Mouse (Mus musculus): Measurements from ENCODE around the gene Cer1.

Gene Cer1

DNA sequence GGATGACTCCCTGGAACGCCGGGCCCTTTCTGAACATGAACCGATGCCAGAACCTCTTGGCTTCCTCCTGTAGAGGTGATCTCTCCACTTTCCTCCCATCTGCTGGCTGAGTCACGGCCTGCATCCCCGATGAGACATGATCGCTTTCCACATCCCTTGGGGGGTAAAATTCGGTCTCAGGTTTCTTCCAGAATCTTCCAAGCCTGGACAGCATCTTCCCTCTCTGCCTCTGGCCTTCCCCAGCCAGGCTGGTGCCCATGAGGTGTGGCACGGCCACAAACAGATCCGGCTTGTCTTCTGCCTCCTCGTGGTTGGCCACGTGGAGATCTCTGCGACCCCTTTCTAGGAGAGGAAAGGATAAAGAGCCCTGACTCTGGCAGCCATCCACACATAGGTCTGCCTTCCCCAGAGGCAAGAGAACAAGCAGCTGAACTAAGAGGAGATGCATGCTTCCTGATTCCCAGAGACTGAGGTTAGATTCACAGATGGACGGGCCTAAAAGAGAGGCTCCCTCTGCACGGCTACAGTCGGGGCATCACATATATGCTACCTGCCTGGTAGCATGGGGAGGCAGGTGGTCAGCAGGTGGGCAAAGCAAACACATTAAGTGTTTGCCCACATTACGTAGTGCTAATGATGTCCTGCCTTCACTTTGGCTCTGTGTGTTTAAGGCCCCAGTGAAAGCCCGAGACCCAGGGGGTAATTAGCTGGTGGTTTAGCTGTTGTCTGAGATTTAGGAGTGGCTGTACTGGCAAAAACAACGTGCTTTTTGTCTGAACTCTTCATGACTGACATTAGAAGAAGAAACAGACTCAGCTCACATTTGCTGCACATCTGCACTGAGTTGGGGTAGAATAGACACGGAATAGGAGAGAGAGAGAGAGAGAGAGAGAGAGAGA, at the start of gene Cer1:
TSS of gene Cer1 (minus strand) at position 513 of the 899 bp plus-strand sequence.
- no peak for DNase-seq (ENCODE audit: low spot score in 2 of 2)

- DNase-seq (ENCODE audit: low spot score in 2 of 2), result peak; percentile 68 to 69
Observed at GRCm38 (mm10) chr4:82934308-82934707, 49.4 kb upstream of the Cer1 start.

DNA sequence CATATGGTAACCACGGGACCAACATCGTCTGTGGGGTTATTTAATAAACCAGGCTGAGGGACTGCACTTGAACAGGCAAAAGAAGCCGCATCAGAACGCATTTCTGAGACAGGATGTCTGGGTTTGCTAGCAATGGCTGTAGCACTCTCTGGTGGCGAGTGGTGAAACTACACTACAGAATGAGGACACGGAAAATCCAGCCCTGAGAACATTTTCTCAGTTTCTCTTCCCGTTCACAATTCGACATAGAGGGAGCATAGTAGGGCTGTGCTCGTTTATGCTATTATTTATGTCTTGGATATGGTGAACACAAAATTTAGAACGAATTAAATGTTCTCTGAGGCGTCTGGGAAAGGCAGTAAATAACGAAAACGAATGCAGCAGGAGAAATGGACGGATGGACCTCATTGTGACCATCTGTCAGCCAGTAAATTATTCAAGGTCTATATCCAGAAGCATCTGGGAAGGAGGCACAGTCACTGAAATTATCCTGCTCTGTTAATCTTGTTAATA, 48.8 kb upstream of the Cer1 start:
- DNase-seq (ENCODE audit: low spot score in 2 of 2), result peak; percentile 89 to 91

- no peak for DNase-seq (ENCODE audit: low spot score in 2 of 2)
Observed at GRCm38 (mm10) chr4:82930079-82930478, 45.1 kb upstream of the Cer1 start.

DNA sequence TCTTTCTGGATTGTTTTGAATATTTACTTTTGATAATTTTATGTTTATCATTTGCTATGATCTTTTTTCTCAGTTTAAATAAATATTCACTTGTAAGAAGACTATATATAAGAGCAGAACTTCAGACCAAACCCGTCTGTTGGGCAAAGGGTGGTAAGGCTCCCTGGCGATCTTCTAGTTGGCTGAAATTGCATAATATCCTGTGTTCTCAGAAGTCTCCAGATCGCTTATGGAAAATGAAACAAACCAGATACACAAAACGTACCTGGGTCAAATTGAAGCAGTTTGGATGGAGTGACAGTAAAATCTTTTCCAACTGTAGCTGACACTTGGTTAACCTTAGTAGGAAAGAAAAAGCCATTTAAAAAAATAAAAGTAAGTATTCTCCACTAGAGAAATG, 37.0 kb upstream of the Cer1 start:
- no peak for DNase-seq (ENCODE audit: low spot score in 2 of 2)

DNA sequence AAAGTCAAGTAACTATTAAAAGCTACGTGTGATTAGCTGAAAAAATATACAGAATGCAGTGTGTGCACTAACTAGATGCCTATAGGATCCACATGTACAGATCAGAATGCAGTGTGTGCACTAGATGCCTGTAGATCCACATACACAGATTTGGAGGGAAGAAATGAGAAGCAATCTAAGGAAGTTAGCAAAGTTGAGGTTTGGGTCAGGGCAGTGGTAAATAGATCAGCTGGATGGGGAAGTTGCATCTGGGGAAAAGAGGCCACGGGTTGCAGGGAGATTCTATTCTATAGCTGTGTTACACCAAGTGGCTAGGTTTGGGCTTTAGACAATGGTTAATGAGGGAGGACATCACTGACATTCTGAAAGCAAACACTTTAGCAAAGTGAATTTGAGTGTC, 33.7 kb upstream of the Cer1 start:
- no peak for DNase-seq (ENCODE audit: low spot score in 2 of 2)

- DNase-seq (ENCODE audit: low spot score in 2 of 2), result no peak
Observed at GRCm38 (mm10) chr4:82916678-82917050, 31.7 kb upstream of the Cer1 start.

- DNase-seq (ENCODE audit: low spot score in 2 of 2), result peak; percentile 72 to 74
Observed at GRCm38 (mm10) chr4:82916003-82916677, 31.2 kb upstream of the Cer1 start.

DNA sequence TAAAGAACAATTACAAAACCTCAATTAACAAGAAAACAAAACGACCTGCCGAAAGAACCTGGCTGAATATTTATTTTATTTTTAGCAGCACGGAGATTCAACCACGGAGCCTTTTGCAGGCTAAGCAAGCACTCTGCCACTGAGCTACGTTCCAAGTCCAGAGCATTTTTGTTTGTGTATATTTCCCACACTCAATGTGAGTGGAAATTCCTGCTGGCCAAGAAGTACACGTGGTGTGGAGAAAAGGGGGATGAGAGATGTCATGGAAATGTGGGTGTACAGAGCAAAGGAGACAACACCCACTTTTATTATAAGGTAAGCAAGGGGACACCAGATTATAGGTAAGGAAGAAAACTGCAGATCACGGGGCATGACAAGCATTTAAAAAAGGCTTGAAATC, 30.6 kb upstream of the Cer1 start:
- DNase-seq (ENCODE audit: low spot score in 2 of 2), result no peak

DNA sequence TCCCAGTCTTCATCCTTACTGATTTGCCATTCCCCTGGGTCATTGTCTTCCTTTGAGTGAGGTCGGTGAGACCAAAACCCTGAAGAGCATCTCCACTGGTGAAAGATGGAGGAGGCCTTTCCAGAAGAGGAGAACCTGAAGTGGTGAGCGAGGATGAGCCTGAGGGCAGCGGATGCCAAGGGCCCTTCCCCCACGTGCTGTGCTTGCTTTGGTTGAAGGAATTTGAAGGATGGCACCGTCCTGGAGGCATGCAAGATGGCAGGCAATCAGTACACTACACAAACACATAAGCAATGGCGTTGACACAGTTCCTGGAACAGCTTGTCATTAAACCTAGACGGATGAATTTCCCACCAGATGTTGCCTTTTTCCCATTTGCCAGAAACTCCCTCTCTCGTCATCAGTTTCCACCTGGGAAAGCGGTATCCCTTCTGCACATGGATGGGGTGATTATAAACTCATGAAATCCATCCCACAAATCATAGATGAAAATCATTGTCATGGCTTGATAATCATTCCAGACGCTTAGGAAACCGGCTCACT, 29.7 kb upstream of the Cer1 start:
- DNase-seq (ENCODE audit: low spot score in 2 of 2), result no peak

GRCm38 (mm10) chr4:82895227-82895626, 10.3 kb upstream of the Cer1 start:
- no peak for DNase-seq (ENCODE audit: low spot score in 2 of 2)

DNA sequence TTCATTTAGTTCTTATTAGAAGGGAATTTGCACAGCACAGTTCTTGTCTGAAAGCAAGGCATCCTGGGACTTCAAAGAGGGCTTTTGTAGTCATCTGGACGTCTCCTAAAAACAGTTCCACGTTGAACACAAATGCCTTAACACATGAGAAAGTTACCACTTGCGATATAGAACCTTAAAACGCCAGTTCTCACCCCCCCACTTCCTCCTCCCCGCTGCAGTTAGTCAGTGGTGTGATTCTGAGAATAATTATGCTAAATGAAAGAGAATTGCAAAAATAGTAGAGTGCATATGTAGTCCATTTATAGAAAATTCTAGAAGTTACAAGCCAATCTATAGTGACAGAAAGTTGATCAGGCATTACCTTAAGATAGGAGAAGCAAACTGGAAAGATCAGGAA, 7.3 kb upstream of the Cer1 start:
- peak in 1 of 2 experiments; percentile 37 for DNase-seq (ENCODE audit: low spot score in 2 of 2)

- DNase-seq (ENCODE audit: low spot score in 2 of 2), result no peak
Observed at GRCm38 (mm10) chr4:82891566-82891965, 6.6 kb upstream of the Cer1 start.

DNA sequence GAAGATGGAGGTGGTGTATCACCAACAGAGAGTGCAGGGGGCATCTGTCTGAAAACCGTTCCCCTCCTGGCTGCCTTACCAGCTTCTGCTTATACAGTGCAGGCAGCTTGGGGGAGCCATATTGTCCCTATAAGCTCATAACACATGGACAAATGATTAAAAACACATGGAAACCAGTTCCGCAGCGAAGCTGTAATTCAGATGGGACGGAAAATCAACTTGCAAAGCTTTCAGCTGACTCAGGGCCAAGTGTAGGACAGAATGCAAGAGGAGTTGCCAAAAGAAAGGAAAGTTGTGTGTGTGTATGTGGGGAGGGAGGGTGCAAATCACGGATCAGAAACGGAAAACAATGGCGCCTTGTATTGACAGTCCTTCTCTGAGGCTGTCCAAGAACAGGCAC, 6.1 kb upstream of the Cer1 start:
- DNase-seq (ENCODE audit: low spot score in 2 of 2), result peak in 1 of 2 experiments; percentile 55

GRCm38 (mm10) chr4:82890585-82890984, 5.6 kb upstream of the Cer1 start:
- no peak for DNase-seq (ENCODE audit: low spot score in 2 of 2)

DNA sequence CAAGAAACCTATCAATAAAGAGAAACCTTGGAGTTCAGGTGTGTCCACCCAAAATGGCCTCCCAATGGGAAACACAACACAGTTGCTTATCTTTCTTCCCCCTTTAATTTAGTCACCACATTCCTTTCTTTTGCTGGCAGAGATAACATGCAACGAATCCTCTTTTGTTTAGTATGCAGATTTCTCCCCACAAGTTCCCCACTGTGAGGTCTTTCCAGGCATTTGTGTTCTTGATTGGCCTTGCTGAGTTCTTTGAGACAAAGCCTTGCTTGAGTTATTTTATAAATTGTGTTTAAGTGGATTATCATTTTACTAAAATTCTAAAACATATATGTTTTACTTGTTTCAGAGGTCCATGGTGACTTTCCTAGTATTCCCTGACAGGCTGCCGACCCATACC, 1.2 kb upstream of the Cer1 start:
- no peak for DNase-seq (ENCODE audit: low spot score in 2 of 2)

DNA sequence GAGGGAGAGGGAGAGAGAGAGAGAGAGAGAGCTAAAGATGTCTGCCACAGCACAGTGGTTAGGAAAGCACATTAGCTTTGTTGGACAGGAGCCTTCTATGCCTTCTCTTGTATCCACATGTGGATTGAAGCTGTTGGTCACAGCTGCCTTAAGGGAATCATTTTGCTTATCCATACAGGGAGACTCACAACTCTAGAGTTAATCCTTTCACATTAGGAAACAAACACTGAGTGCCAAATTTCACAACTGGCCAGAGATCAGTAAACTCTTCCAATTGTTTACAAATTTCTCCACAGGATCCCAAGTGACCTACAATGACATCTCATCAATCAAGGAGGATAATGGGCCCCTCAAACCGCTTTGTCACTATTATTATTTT, 576 bp upstream of the Cer1 start:
- DNase-seq (ENCODE audit: low spot score in 2 of 2), result no peak

DNA sequence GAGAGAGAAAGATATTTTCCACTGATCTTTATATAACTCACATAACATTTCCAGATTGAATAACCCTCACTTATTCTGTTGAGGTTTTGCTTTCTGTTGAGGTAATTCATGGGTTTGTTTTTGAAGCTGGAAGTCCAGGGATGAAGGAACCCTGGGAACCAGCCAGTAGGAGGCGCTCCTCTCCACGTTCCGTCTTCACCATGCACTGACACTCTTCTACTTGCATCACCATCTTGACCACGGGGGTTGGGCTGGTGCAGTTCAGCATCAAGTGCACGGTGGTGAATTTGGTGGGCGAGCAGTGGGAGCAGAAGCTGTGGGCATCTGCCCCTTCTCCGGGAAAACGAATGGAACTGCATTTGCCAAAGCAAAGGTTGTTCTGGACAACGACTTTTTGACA, 2.4 kb downstream of the Cer1 start:
- no peak for DNase-seq (ENCODE audit: low spot score in 2 of 2)

DNA sequence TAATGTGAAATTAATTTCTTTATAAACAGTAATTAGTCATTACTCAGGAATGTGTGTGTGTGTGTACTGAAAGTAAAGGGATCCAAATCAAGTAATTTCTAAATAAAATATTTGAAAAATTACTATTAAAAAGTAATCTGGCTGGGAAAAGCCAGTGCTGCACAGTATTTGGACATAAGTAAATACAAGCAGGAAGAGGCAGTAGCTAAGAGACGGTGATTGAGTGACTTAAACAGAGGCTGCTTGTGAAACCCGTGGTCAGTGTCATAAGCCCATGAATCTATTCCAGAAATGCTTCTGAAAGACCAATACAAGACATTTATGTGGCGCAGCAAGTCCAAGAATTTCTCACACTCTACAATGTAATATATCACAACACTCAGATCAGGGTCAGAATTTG, 3.6 kb downstream of the Cer1 start:
- no peak for DNase-seq (ENCODE audit: low spot score in 2 of 2)

DNA sequence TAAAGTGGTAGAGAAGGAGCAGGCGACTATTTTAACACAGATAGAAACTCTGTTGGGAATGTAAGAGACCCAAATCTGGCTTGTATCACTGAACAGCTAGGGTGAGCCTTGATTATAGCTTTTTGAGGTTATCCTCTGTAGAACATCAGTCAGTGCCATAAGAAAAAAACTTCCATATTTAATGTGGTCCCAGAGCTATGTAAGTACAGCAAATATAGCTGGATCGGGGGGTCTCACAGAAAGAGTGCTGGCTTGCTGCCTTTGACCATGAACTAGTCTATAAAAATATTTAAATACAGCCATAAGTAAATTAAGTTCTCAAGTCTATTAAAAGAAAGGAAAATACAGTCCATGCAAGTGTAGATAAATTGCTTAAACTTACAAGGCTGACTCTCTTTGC, 4.7 kb downstream of the Cer1 start:
- no peak for DNase-seq (ENCODE audit: low spot score in 2 of 2)

- peak; percentile 31 to 48 for DNase-seq (ENCODE audit: low spot score in 2 of 2)
Observed at GRCm38 (mm10) chr4:82879152-82879551, 5.8 kb downstream of the Cer1 start.

DNA sequence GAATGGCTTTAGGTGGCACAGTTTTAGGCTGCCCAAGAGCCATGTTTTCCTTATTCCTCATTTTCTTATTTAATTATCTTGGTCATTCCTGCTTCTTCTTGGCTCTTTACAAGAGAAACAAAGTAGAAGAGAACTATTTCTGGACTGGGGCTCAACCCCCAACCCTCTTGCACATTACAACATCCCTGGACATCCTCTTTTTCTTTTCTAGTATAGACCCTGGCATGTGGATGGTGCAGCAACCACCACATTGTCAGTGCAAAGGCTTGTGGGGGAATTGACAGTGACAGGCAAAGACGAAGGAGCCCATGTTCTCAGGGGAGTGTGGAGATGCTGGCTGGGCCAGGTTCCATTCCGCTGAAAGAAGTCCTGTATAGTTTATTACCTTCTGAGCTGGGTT, 8.3 kb downstream of the Cer1 start:
- no peak for DNase-seq (ENCODE audit: low spot score in 2 of 2)

GRCm38 (mm10) chr4:82875532-82875931, 9.4 kb downstream of the Cer1 start:
- no peak for DNase-seq (ENCODE audit: low spot score in 2 of 2)
